Mouse (Mus musculus): ENCODE measurements around the gene Rnaseh2c.

Gene Rnaseh2c

DNA sequence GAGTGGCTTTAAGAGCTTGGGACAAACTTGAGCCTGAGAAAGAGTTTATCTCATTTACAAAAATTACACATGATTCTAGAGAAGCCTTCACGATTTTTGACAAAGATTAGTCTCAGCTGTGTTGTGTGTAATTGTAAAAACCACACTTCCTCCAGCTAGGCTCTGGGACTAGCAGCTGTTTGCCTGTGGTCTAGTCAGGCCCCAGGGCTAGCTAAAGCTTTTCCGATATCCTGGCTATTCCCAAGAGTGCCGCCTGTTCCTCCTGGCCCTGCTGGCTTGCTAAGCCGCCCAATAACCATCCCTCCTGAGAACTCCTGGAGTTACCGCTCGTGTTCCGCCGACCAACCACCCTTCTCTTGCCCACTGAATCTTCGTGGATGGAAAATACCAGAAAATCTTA lies 30.4 kb downstream of the Rnaseh2c start:
- CTCF ChIA-PET: interaction anchor here (0.6 to 0.9 kb wide), 2 partner anchors 28 to 102 kb away, joined by 3 read pairs; no protein-coding TSS in a partner anchor

DNA sequence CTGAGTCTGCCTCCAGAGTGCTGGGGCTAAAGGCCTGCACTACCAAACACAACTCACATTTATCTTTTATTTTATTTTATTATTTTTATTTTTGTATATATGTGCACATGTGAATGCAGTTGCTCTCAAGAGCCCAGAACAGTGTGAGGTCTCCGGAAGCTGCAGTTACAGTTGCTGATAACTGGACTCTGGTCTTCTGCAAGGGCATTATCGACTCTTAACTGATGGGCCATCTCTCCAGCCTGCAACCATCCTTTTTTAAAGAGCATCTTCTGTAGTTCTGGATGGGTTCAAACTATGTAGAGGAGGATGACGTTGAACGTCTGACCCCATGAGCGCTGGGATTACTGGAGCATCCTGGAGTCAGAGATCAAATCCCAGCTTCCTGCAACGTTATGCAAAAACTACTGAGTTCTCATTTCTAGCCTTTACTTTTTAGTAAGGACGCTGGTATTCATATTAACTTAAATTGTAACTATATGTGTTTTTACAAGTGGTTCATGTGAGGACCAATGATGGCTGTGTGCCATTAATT lies 34.4 kb downstream of the Rnaseh2c start:
- CTCF ChIA-PET: no interaction called here

DNA sequence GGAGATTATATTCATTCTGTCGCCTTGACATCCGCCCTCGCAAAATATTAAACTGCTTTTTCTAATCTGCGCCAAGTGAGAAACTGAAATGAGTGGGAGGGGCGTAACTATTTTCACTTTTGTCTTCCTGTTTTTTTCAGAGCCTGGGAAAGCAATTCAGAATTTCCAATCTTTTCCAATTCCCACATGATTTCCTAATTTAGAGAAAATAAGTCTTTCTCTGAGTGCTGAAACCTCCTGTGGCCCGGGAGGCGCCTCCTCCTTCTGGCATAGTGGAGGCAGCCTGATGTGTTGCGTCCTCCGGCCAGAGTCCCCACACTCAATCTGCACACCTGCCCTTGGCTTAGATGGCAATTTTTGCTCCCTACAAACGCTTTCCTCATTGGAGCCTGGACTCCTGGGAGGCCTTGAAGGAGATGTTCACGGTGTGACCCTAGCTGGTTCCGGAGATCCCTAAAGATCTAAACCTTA lies 34.9 kb downstream of the Rnaseh2c start:
- CTCF ChIA-PET: no interaction called here

DNA sequence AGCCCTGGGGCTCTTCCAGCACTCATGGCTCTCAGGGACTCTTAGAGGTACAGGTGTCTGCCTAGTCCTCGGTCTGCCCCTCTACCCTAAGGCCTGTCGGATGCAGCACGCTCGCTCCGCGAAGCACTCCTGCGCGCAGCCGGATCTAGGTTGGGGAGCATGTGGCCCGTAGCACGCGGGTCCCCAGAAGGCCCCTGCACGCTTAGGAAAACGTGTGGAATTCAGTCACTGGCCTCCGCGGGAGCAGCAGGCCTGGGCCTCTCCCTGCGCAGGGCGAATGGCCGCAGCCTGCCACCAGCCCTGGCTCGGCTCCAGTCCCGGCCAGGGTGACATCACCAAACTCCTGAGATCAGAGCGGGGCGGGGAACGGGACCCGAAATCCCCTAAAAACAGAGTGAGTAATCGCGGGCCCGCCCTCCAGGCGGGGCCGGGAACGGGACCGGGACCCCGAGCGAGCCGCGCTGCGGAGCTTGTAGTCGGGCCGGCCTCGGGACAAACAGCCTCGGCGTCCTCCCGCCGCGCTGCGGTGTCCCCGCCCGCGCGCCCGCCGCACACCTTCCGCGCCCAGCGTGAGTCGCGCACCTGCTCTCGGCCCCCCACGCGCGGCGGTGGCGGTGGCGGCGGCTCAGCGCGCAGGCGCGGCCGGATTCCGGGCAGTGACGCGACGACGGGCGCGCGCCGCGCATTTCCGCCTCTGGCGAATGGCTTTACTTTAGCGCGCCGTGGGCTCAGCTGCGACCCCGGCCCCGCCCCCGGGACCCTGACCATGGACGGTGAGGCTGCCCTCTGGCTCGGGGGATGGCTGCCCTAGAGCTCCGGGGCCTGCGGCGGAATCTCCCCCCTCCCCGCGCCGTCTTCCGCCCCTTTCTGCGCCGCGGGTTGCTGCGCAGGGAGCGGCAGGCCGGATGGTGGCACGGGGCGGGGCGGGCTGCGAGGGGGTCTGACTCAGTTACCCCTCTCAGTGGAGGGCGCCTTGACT lies 35.7 kb downstream of the Rnaseh2c start, which contains the start of gene Rela:
TSS of gene Rela (plus strand) at position 415 of the 979 bp plus-strand sequence.
- CTCF ChIA-PET: interaction anchor here (0.7 to 1.0 kb wide), 2 partner anchors 9 to 35 kb away, joined by 3 read pairs; no protein-coding TSS in a partner anchor

DNA sequence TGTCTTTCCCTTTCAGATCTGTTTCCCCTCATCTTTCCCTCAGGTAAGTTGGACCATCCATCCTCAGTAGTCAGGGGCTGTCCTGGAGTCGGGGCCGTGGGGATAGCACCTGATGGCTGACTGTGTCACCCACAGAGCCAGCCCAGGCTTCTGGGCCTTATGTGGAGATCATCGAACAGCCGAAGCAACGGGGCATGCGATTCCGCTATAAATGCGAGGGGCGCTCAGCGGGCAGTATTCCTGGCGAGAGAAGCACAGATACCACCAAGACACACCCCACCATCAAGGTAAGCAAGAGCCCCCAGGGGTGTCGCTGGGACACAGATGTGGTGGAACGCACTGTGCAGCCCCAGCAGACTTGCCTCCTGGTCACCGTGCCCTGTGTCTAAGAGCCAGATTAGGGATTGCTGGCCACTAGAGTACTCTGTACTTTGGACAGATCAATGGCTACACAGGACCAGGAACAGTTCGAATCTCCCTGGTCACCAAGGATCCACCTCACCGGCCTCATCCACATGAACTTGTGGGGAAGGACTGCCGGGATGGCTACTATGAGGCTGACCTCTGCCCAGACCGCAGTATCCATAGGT lies 36.8 kb downstream of the Rnaseh2c start:
- CTCF ChIA-PET: interaction anchor here (0.7 kb wide), 1 partner anchor 36 kb away, joined by 3 read pairs; no protein-coding TSS in a partner anchor

DNA sequence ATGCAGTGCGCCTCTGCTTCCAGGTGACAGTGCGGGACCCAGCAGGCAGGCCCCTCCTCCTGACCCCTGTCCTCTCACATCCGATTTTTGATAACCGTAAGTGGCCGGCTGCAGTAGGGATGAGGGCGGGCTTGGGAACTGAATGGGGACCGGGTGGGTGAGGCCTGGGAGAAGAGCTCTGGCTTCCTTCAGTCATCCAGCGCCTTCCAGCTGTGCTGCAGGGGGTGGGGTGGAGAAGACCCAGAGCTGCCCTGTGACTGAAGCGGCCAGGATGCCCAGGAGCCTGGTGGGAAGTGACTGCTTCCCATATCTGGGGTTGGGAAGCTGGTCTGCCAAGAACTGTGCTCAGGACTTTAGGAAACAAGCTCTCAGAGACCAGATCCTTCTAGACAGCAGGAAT lies 38.7 kb downstream of the Rnaseh2c start:
- CTCF ChIA-PET: no interaction called here

DNA sequence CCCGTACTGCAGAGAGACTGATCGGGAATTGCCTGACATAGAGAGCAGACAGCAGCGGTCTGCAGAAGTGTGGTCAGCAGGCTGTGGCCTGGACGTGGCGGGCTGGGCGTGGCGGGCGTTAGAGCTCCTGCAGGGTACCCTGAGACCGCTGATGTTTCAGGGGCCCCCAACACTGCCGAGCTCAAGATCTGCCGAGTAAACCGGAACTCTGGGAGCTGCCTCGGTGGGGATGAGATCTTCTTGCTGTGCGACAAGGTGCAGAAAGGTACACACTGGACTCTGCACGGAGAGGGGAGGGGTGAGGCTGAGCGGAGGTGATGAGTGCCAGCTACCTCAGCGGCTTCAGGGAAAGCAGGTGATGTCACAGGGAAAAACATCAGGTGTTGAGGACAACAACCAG lies 39.3 kb downstream of the Rnaseh2c start:
- CTCF ChIA-PET: no interaction called here

DNA sequence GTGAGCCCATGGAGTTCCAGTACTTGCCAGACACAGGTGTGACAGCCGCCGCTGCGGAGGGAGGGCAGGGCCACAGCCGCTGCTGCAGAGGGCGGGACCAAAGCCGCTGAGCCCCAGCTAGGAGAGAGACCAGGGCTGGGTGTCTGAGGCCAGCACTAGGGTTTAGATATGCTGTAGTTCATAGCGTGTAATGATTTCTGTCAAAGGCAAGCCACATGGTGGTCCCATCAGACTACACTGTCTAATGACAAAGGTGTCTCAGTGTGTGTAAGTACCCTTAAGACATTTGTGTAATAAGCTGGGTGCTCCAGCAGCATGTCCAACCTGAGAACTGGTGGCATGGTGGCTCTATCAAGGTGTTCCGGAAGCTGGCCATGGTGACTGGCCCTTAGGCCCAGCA lies 40.0 kb downstream of the Rnaseh2c start:
- CTCF ChIA-PET: no interaction called here

GRCm38 (mm10) chr19:5645280-5645679 lies 43.6 kb downstream of the Rnaseh2c start:
- CTCF ChIA-PET: no interaction called here

DNA sequence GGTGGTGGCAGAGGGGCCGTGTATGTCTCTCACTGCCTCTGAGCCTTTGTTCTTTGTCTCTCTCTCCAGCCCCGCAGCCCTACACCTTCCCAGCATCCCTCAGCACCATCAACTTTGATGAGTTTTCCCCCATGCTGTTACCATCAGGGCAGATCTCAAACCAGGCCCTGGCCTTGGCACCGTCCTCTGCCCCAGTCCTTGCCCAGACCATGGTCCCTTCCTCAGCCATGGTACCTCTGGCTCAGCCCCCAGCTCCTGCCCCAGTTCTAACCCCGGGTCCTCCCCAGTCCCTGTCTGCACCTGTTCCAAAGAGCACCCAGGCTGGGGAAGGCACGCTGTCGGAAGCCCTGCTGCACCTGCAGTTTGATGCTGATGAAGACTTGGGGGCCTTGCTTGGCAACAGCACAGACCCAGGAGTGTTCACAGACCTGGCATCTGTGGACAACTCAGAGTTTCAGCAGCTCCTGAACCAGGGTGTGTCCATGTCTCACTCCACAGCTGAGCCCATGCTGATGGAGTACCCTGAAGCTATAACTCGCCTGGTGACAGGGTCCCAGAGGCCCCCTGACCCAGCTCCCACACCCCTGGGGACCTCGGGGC lies 45.2 kb downstream of the Rnaseh2c start:
- CTCF ChIA-PET: interaction anchor here (0.7 kb wide), 1 partner anchor 9 kb away, joined by 3 read pairs; the partner anchor contains the start of gene Rela

- CTCF ChIA-PET: no interaction called here
These were observed 46.1 kb downstream of the Rnaseh2c start for GRCm38 (mm10) chr19:5647791-5648190.

DNA sequence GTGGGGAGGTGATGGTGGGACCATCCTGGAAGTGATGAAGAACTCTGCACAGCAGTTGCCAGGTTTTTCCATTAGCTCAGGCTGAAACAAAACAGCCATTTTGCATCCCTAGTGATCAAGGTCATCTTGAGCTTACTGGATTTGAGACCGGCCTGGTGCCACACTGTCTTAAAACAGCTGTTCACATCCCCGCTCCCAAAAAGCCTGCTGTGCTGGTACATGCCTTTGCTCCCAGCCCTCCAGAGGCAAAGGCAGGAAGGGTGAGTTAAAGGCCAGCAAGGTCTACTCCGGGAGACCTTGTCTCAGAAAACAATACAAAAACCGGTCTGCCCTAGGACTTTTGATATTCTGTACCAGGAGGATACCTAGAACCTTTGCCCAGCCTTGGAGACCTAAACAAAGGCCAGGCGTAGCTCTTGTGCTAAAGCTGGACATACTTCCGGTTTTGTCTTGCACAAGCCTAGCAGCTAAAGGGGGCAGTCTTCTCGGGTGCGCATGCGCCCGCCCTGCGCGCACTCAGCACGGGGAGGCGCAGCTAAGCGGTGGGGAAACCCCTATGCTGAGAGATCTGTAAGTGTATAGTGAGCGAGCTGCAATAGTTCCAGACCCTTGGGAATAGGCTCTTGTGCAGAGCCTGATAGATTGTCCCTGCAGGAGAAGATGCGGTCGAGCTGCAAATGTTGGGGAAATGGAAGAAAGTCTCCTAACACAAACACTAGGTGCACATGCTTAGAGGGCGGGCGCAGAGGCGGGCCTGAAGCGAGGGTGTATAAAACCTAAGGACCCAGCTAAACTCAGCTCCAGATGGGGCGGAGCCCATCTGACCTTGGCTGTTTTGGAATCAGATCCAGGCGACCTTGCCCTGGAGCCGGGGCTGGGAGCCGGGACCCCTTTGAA lies 47.0 kb downstream of the Rnaseh2c start:
- CTCF ChIA-PET: interaction anchor here (0.5 to 0.6 kb wide), 2 partner anchors 11 to 1626 kb away, joined by 3 read pairs; no protein-coding TSS in a partner anchor

GRCm38 (mm10) chr19:5649298-5649741 lies 47.6 kb downstream of the Rnaseh2c start:
- CTCF ChIA-PET: interaction anchor here (0.6 kb wide), 1 partner anchor 1625 kb away, joined by 3 read pairs; no protein-coding TSS in a partner anchor

DNA sequence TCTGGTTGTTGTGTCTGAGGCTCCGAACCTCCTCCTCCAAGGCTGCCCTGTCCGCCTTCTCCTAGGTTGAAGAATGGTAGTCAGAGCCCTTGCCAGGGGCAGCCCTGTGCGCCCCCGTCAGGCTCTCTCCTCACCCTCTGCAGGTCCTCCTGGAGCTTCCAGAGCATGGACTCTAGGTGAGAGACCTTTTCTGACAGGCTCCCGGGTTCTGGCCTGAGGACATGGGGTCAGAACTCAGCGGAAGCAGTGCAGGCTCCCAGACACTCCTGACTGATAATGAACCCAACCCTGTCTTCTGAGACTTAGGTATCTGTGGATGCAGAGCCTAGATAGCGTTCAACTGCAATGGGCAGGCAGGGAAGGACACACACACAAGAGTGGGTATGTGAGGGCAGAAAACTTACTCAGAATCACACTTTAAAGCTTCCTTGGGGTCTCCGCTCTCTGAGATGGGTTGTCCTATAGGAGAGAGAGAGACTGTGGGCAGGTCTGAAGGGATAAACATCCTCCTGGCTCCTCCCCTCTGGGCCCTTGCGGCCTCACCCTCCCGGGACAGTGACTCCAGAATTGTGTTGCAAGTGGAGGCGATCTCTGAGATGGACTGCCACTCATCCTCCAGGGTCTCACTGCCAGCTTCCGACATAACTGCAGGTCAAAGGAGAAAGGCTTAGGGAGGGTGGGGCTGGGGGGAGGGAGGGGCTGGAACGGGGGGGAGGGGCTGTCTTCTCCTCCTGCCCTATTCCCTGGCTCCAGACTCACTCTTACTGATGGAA lies 50.0 kb downstream of the Rnaseh2c start:
- CTCF ChIA-PET: no interaction called here

GRCm38 (mm10) chr19:5652570-5652969 lies 50.9 kb downstream of the Rnaseh2c start:
- CTCF ChIA-PET: no interaction called here

DNA sequence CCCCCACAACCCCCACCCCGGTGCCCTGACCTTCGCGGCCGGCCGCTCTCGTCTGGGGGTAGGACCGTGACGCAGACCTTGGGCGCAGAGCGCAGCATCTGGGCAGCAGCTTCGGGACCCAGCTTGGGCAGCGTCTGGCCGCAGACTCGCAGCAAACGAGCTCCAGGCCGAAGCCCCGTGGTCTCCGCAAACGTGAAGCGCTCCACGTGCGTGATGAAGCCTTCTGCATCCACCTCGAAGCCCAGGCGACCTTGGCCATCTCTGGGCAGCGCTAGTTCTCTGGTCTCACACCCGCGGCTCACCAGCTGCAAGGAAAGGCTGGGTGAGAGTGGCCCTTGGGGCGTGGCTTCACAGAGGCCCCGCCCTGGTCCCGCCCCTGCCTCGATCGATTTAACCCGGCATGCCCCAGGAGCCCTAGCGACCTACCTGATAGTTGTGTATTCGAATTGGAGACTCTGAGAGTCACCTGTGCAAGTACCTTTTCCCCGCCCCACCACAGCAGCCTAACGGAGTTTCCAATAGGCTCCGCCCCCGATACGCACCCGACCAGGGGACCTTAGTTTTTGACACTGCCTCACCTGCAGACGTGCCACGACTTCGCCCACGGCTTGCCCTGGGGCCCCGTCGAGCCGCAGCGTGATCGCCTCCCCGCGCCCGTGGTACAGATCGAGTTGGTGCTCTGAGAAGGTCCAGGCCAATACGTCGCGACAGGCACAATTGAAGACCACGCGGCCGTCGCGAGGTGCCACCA lies 52.5 kb downstream of the Rnaseh2c start:
- CTCF ChIA-PET: no interaction called here

DNA sequence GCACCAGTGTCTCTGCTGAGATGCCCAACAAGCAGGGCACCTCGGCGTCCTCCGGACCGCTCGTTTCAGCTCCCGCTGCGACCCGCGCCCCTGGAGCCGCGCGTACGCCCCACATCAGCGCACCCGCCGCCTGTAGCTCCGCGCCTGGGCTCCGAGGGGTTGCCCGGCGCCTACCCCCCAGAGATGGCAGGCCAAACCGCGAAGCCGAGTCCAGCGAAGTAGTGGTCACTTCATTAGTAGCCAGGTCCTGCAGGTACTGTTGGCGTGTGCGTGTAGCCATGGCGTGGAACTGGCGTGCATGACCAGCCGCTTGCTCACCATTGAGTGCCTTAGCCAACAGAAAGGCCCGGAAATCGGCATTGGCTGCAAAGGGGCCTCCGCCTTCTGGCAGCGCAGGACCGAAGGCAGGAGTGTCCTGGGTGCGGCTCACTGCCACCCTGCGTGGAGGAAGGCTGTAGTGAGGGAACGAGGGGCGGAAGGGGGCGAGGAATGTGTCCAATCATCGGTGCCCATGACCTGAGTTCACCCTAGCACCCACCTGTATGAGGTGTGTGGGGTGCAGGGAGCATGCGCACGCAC lies 53.1 kb downstream of the Rnaseh2c start:
- CTCF ChIA-PET: no interaction called here

Data from spleen, embryonic (tissue).